Mouse (Mus musculus): Measurements from ENCODE around the gene Clpp.

GRCm38 (mm10) chr17:56996506-56996905 lies 6.4 kb downstream of the Clpp start:
- TF ChIP-seq POLR2A (IDR thresholded peaks at IDR 0.05; ENCODE audit: low read depth, low read length): no peak
- TF ChIP-seq CTCF (IDR thresholded peaks at IDR 0.05; ENCODE audit: extremely low read depth, insufficient read length, insufficient replicate concordance, low read depth, low read length): no peak
